Mouse (Mus musculus) testis, adult 2 months (tissue): ENCODE data around the gene Ss18l1. TPM values are rescaled to one million over a fixed set of nuclear protein-coding genes. Genes with fewer than 3 reads are reported as not detected.

Experiments
- H3K27ac ChIP-seq: fragments of 200-500 bp; 2 replicates; pipeline ENCODE4 v1.5.1; 2012; ENCODE audit warnings: low read depth, low read length; ENCODE audit not compliant: control insufficient read depth, insufficient read depth
- H3K27me3 ChIP-seq: fragments of 200-500 bp; 2 replicates; pipeline ENCODE4 v1.6.1; 2012; ENCODE audit warnings: mild to moderate bottlenecking, low read length, moderate library complexity; ENCODE audit not compliant: control insufficient read depth, insufficient read depth
- H3K36me3 ChIP-seq: fragments of 200-500 bp; 2 replicates; pipeline ENCODE4 v1.6.1; 2012; ENCODE audit warnings: mild to moderate bottlenecking, low read length; ENCODE audit not compliant: control insufficient read depth, insufficient read depth
- H3K4me1 ChIP-seq: fragments of 200-500 bp; 2 replicates; pipeline ENCODE4 v1.6.1; 2012; ENCODE audit warnings: low read length; ENCODE audit not compliant: control insufficient read depth, insufficient read depth
- H3K4me3 ChIP-seq: fragments of 200-500 bp; 2 replicates; pipeline ENCODE4 v1.5.1; 2012; ENCODE audit warnings: low read depth, mild to moderate bottlenecking, low read length, moderate library complexity, mixed read lengths; ENCODE audit not compliant: control insufficient read depth
- CTCF ChIP-seq: fragments of 200-500 bp; IDR thresholded peaks from 2 replicates; pipeline ENCODE4 v1.5.1; 2012; ENCODE audit warnings: low read depth, mild to moderate bottlenecking, inconsistent platforms, low read length, moderate library complexity; ENCODE audit not compliant: control insufficient read depth, insufficient read depth, insufficient replicate concordance
- POLR2A ChIP-seq: fragments of 200-500 bp; IDR thresholded peaks from 2 replicates; pipeline ENCODE4 v1.6.1; 2012; ENCODE audit warnings: low read depth, mild to moderate bottlenecking, inconsistent platforms, low read length, moderate library complexity; ENCODE audit not compliant: control insufficient read depth
- polyA plus RNA-seq: library from polyadenylated mRNA; depleted of rRNA; stranded (reverse); fragments of >200 nt; gene quantifications from 2 replicates; pipeline ENCODE4 v1.2.3, GENCODE M21; 2012

Gene Ss18l1
- polyA plus RNA-seq, 1 experiment = 4.0 TPM

- TF ChIP-seq POLR2A (no peak), CTCF (no peak)
- Histone ChIP-seq H3K4me1 (peaks cover 19% of the 10 kb centered on the region), H3K27me3 (no peaks in the 10 kb centered on the region), H3K36me3 (no peaks in the 10 kb centered on the region), H3K27ac (no peak overlapping the region), H3K4me3 (peak overlapping the region; percentile 46)
Observed at GRCm38 (mm10) chr2:180103151-180103977, 61.1 kb downstream of the Ss18l1 start.

GRCm38 (mm10) chr2:180103978-180104658 lies 61.8 kb downstream of the Ss18l1 start, which contains the start of gene Hrh3:
TSS of gene Hrh3 (minus strand) at chr2:180104488.
- H3K36me3 ChIP-seq = no peaks in the 10 kb centered on the region
- no peaks in the 10 kb centered on the region for H3K27me3 ChIP-seq
- TF ChIP-seq POLR2A = no peak
- no peak for TF ChIP-seq CTCF
- H3K27ac ChIP-seq = no peak within 1 kb of the TSS
- peak within 1 kb of the TSS; percentile 46 for H3K4me3 ChIP-seq
- peaks cover 19% of the 10 kb centered on the region for H3K4me1 ChIP-seq

GRCm38 (mm10) chr2:180104659-180105377 lies 62.5 kb downstream of the Ss18l1 start:
- peaks cover 19% of the 10 kb centered on the region for H3K4me1 ChIP-seq
- H3K27ac ChIP-seq = no peak overlapping the region
- H3K36me3 ChIP-seq = no peaks in the 10 kb centered on the region
- 0 out of 2 replicates have a peak overlapping the region, but pooled peaks have one; percentile 6 for H3K4me3 ChIP-seq
- TF ChIP-seq POLR2A (no peak), CTCF (no peak)
- no peaks in the 10 kb centered on the region for H3K27me3 ChIP-seq

DNA sequence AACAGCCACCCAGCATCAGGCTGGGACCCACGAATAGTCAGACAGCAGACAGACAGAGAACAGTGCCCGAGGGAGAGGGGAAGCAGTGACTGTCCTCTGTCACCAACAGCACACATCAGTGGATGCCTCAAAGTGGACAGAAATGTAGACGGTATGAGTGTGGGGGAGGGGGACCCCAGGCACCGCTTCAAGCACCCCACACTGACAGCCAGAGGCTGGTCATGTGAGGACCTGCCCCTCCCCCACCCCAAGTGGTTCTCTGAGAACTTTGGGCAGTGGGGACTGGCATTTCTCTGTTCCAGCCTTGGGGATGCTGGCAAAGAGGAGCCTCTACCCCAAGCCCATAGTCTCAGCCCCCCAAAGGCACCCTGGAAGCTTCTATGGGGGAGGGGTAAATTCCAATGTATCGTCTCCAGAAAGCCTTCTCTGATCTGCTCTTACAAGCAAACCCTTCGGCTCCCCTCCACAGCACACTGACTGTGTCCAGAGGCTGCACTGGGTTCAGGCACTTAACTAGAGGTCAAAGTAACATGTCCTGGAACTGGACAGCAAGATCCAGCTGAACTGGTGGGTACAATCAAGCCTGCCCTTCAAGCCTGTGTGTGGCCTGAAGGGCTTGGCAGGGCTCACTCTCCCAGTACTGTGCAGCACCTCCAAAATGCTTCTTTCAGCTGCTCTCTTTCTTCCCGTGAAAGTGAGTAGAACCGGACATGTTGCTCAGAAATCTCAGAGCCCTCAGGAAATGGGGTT lies 63.3 kb downstream of the Ss18l1 start:
- peaks cover 19% of the 10 kb centered on the region for H3K4me1 ChIP-seq
- H3K27ac ChIP-seq = no peak overlapping the region
- H3K4me3 ChIP-seq = no peak overlapping the region
- H3K27me3 ChIP-seq = no peaks in the 10 kb centered on the region
- TF ChIP-seq POLR2A = no peak
- TF ChIP-seq CTCF = no peak
- H3K36me3 ChIP-seq = no peaks in the 10 kb centered on the region

DNA sequence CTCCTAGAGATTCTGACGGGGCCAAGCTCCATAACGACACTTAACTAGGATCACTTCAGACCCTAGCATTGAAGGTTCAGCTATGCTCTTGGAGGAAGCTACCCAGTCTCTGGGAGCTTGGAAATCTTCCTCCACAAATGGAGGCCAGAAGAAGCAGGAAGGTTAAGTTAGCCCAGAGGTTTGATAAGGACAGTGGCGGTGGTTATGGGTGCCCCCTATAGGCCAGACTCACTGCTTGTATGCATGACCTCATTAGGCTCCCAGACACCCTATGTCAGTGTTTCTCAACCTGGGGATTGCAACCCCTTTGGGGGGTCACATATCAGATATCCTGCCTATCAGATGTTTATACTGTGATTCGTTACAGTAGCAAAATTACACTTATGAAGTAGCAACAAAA lies 64.8 kb downstream of the Ss18l1 start:
- Histone ChIP-seq H3K4me1 (peaks cover 19% of the 10 kb centered on the region), H3K36me3 (no peaks in the 10 kb centered on the region), H3K27me3 (no peaks in the 10 kb centered on the region), H3K27ac (no peak overlapping the region), H3K4me3 (no peak overlapping the region)
- TF ChIP-seq CTCF = no peak
- no peak for TF ChIP-seq POLR2A

DNA sequence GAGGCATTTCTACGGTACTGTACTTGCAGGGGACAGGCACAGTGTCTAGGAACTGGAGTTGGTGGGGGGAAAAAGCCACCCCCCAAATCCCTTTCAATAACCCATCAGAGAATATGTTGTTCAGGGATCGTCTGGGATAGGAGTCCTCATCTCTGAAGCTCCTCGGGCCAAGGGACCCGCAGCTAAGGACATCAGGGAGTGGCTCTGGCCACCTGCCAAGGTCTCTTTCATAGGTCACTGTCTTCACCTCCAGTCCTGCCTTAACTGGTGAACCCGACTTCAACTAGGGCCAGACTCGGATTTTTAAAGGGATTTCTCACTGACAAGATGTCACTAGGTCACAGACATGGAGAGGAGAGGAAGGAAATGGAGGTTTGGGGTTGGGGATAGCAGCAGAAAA lies 66.0 kb downstream of the Ss18l1 start:
- peaks cover 16% of the 10 kb centered on the region for H3K4me1 ChIP-seq
- no peak for TF ChIP-seq CTCF
- no peak for TF ChIP-seq POLR2A
- no peaks in the 10 kb centered on the region for H3K36me3 ChIP-seq
- H3K27ac ChIP-seq = no peak overlapping the region
- H3K27me3 ChIP-seq = no peaks in the 10 kb centered on the region
- H3K4me3 ChIP-seq = no peak overlapping the region
